Mouse (Mus musculus): ENCODE results near the gene Sbno1.
A peak's percentile ranks its signal among the peaks of the same experiment; 100 is the strongest.

Sbno1 gene

GRCm38 (mm10) chr5:124444208-124444607 is 18.4 kb upstream of the Sbno1 start:
- no peak for DNase-seq (ENCODE audit: low read depth, low spot score)

GRCm38 (mm10) chr5:124442628-124443027 is 16.8 kb upstream of the Sbno1 start:
- DNase-seq (ENCODE audit: low read depth, low spot score), result no peak

GRCm38 (mm10) chr5:124440094-124440701 is 14.4 kb upstream of the Sbno1 start:
- peak; percentile 81 for DNase-seq (ENCODE audit: low read depth, low spot score)

GRCm38 (mm10) chr5:124439447-124440093 is 13.8 kb upstream of the Sbno1 start, which contains the start of gene Kmt5a:
Kmt5a (plus strand) TSS chr5:124439930.
- peak; percentile 98 for DNase-seq (ENCODE audit: low read depth, low spot score)

GRCm38 (mm10) chr5:124438746-124439145 is 12.9 kb upstream of the Sbno1 start:
- no peak for DNase-seq (ENCODE audit: low read depth, low spot score)

GRCm38 (mm10) chr5:124438229-124438628 is 12.4 kb upstream of the Sbno1 start:
- DNase-seq (ENCODE audit: low read depth, low spot score), result peak; percentile 59

GRCm38 (mm10) chr5:124433048-124433447 is 7.2 kb upstream of the Sbno1 start:
- no peak for DNase-seq (ENCODE audit: low read depth, low spot score)

GRCm38 (mm10) chr5:124432398-124433012 is 6.7 kb upstream of the Sbno1 start:
- peak; percentile 75 for DNase-seq (ENCODE audit: low read depth, low spot score)

GRCm38 (mm10) chr5:124426475-124427071 is 772 bp upstream of the Sbno1 start:
- no peak for DNase-seq (ENCODE audit: low read depth, low spot score)

GRCm38 (mm10) chr5:124424723-124425411 is 934 bp downstream of the Sbno1 start:
- DNase-seq (ENCODE audit: low read depth, low spot score), result peak; percentile 55

- peak; percentile 55 for DNase-seq (ENCODE audit: low read depth, low spot score)
Measured at GRCm38 (mm10) chr5:124424200-124424722, 1.5 kb downstream of the Sbno1 start.

GRCm38 (mm10) chr5:124421786-124422185 is 4.0 kb downstream of the Sbno1 start:
- no peak for DNase-seq (ENCODE audit: low read depth, low spot score)

- DNase-seq (ENCODE audit: low read depth, low spot score), result no peak
Measured at GRCm38 (mm10) chr5:124418903-124419302, 6.9 kb downstream of the Sbno1 start.

- peak; percentile 19 for DNase-seq (ENCODE audit: low read depth, low spot score)
Measured at GRCm38 (mm10) chr5:124412163-124412562, 13.6 kb downstream of the Sbno1 start.

- DNase-seq (ENCODE audit: low read depth, low spot score), result no peak
Measured at GRCm38 (mm10) chr5:124410808-124411207, 15.0 kb downstream of the Sbno1 start.

GRCm38 (mm10) chr5:124393726-124394125 is 32.1 kb downstream of the Sbno1 start:
- peak; percentile 22 for DNase-seq (ENCODE audit: low read depth, low spot score)

- DNase-seq (ENCODE audit: low read depth, low spot score), result no peak
Measured at GRCm38 (mm10) chr5:124392412-124392811, 33.4 kb downstream of the Sbno1 start.

GRCm38 (mm10) chr5:124387932-124388331 is 37.9 kb downstream of the Sbno1 start:
- DNase-seq (ENCODE audit: low read depth, low spot score), result peak; percentile 12

- DNase-seq (ENCODE audit: low read depth, low spot score), result no peak
Measured at GRCm38 (mm10) chr5:124380121-124380520, 45.7 kb downstream of the Sbno1 start.

- no peak for DNase-seq (ENCODE audit: low read depth, low spot score)
Measured at GRCm38 (mm10) chr5:124377149-124377548, 48.7 kb downstream of the Sbno1 start.

GRCm38 (mm10) chr5:124376401-124376800 is 49.4 kb downstream of the Sbno1 start:
- DNase-seq (ENCODE audit: low read depth, low spot score), result no peak

GRCm38 (mm10) chr5:124374298-124374697 is 51.5 kb downstream of the Sbno1 start:
- no peak for DNase-seq (ENCODE audit: low read depth, low spot score)
